Mouse (Mus musculus): Measurements from ENCODE around the gene Pgap3. TPM values are rescaled to one million over a fixed set of nuclear protein-coding genes. Genes with fewer than 3 reads are reported as not detected.

Gene Pgap3
- polyA plus RNA-seq, 1 experiment from 2014 or later, result 16.8 TPM

GRCm38 (mm10) chr11:98339679-98340287 lies 60.5 kb downstream of the Pgap3 start:
- Histone ChIP-seq H3K27ac (replicated peaks) (no peak overlapping the region), H3K9ac (no peak overlapping the region), H3K9me3 (replicated peaks) (no peaks in the 10 kb centered on the region), H3K4me2 (replicated peaks) (peak overlapping the region; percentile 98), H3K4me1 (peaks cover 35% of the 10 kb centered on the region), H3K4me3 (replicated peaks) (peak overlapping the region; percentile 54), H3K27me3 (peaks cover 82% of the 10 kb centered on the region), H3K36me3 (no peaks in the 10 kb centered on the region)
- 5% methylated on average over 11 of the region's 11 CpGs for WGBS
- no peak for ATAC-seq (ENCODE audit: insufficient number of reproducible peaks, low FRiP score, low TSS enrichment, low read depth)

DNA sequence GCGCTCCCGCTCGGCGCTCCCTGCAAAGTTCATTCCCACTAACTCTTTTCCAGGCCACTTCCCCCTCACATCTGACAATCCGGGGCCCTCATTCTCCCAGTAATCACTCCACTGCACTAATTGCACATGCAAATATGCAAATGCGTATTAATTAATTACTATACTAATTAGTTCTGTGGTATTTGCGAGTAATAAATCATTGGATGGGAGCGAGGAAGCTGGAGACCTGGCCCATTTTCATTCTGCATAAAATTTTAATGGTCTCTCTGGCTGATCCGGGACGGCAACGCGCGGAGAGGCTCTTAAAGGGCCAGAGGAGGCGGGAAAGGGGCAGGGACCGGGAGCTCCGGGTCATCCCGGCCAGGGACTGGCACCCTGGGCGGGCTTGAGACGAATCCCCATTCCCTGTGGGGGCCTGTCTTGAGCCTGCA lies 61.2 kb downstream of the Pgap3 start:
- H3K27me3 ChIP-seq, result peaks cover 85% of the 10 kb centered on the region
- no peaks in the 10 kb centered on the region for H3K36me3 ChIP-seq
- H3K9me3 ChIP-seq (replicated peaks), result no peaks in the 10 kb centered on the region
- H3K4me3 ChIP-seq (replicated peaks), result peak overlapping the region; percentile 54
- under 1% methylated on average over 19 of the region's 19 CpGs for WGBS
- H3K27ac ChIP-seq (replicated peaks), result no peak overlapping the region
- H3K4me2 ChIP-seq (replicated peaks), result peak overlapping the region; percentile 98
- H3K9ac ChIP-seq, result peak overlapping the region; percentile 44
- no peak for ATAC-seq (ENCODE audit: insufficient number of reproducible peaks, low FRiP score, low TSS enrichment, low read depth)
- peaks cover 42% of the 10 kb centered on the region for H3K4me1 ChIP-seq

Other genes starting within 250 kb of the Pgap3 start
- gene Med1, start 207.2 kb downstream of the Pgap3 start, polyA plus RNA-seq (2015; fragmentation: Nextera tagmentation; extraction: Ambion mirVana), result 57.9 and 59.1 TPM in 2 replicates
- 9.9 and 10.6 TPM in 2 replicates for gene Cdk12, start 197.4 kb downstream of the Pgap3 start, polyA plus RNA-seq (2015; fragmentation: Nextera tagmentation; extraction: Ambion mirVana)
- gene Neurod2, start 70.8 kb downstream of the Pgap3 start, polyA plus RNA-seq (2015; fragmentation: Nextera tagmentation; extraction: Ambion mirVana), result 0.09 TPM in 1 of 2 replicates, not detected in the other
- 3.8 and 7.0 TPM in 2 replicates for gene Ppp1r1b, start 52.1 kb downstream of the Pgap3 start, polyA plus RNA-seq (2015; fragmentation: Nextera tagmentation; extraction: Ambion mirVana)
- gene Stard3, start 42.1 kb downstream of the Pgap3 start, polyA plus RNA-seq (2015; fragmentation: Nextera tagmentation; extraction: Ambion mirVana), result 41.0 and 41.3 TPM in 2 replicates
- 8.4 and 12.2 TPM in 2 replicates for gene Tcap, start 16.7 kb downstream of the Pgap3 start, polyA plus RNA-seq (2015; fragmentation: Nextera tagmentation; extraction: Ambion mirVana)
- 0.56 and 0.66 TPM in 2 replicates for gene Pnmt, start 14.0 kb downstream of the Pgap3 start, polyA plus RNA-seq (2015; fragmentation: Nextera tagmentation; extraction: Ambion mirVana)
- 60.7 and 64.0 TPM in 2 replicates for gene Erbb2, start 12.0 kb upstream of the Pgap3 start, polyA plus RNA-seq (2015; fragmentation: Nextera tagmentation; extraction: Ambion mirVana)
- 109 and 111 TPM in 2 replicates for gene Mien1, start 38.5 kb upstream of the Pgap3 start, polyA plus RNA-seq (2015; fragmentation: Nextera tagmentation; extraction: Ambion mirVana)
- gene Grb7, start 45.9 kb upstream of the Pgap3 start, polyA plus RNA-seq (2015; fragmentation: Nextera tagmentation; extraction: Ambion mirVana), result 16.2 and 22.4 TPM in 2 replicates
- gene Ikzf3, start 145.5 kb upstream of the Pgap3 start, polyA plus RNA-seq (2015; fragmentation: Nextera tagmentation; extraction: Ambion mirVana), result 0.33 and 0.67 TPM in 2 replicates
- gene Zpbp2, start 150.6 kb upstream of the Pgap3 start, polyA plus RNA-seq (2015; fragmentation: Nextera tagmentation; extraction: Ambion mirVana), result 0.16 TPM in 1 of 2 replicates, not detected in the other
- 76.4 and 87.3 TPM in 2 replicates for gene Ormdl3, start 186.9 kb upstream of the Pgap3 start, polyA plus RNA-seq (2015; fragmentation: Nextera tagmentation; extraction: Ambion mirVana)
- gene Lrrc3c, start 197.8 kb upstream of the Pgap3 start, polyA plus RNA-seq (2015; fragmentation: Nextera tagmentation; extraction: Ambion mirVana), result not detected in 2 replicates
- 0.85 and 2.6 TPM in 2 replicates for gene Gm12355, start 225.2 kb upstream of the Pgap3 start, polyA plus RNA-seq (2015; fragmentation: Nextera tagmentation; extraction: Ambion mirVana)
- not detected in 2 replicates for gene Gsdma3, start 225.9 kb upstream of the Pgap3 start, polyA plus RNA-seq (2015; fragmentation: Nextera tagmentation; extraction: Ambion mirVana)
- gene Gsdma2, start 246.3 kb upstream of the Pgap3 start, polyA plus RNA-seq (2015; fragmentation: Nextera tagmentation; extraction: Ambion mirVana), result not detected in 2 replicates